Mouse (Mus musculus) forebrain, postnatal 0 days (tissue): ENCODE measurements around the gene Sp2. TPM values are rescaled to one million over a fixed set of nuclear protein-coding genes. Genes with fewer than 3 reads are reported as not detected.
A peak's percentile ranks its signal among the peaks of the same experiment; 100 is the strongest.

Source experiments
- ATAC-seq: fragments of 200-750 bp; cut with Nextera tagmentation; 2 replicates; pipeline ENCODE4 v1.8.0; 2017; ENCODE audit warnings: mild to moderate bottlenecking, moderate library complexity
- DNase-seq: peaks from one replicate; pipeline ENCODE4 v3.0.0-alpha.2; 2015
- H3K27ac ChIP-seq: fragments of 300-500 bp; sonication (generic); 2 replicates; pipeline ENCODE4 v1.5.1; 2014; ENCODE audit warnings: low read depth, mild to moderate bottlenecking, antibody characterized with exemption, low read length, moderate library complexity, mixed read lengths
- H3K27me3 ChIP-seq: fragments of 300-500 bp; sonication (generic); 2 replicates; pipeline ENCODE4 v1.6.1; 2014; ENCODE audit warnings: mild to moderate bottlenecking, low read length, mixed read lengths; ENCODE audit not compliant: insufficient read depth
- H3K36me3 ChIP-seq: fragments of 300-500 bp; sonication (generic); 2 replicates; pipeline ENCODE4 v1.6.1; 2014; ENCODE audit warnings: mild to moderate bottlenecking, moderate library complexity; ENCODE audit not compliant: insufficient read depth
- H3K4me1 ChIP-seq: fragments of 300-500 bp; sonication (generic); 2 replicates; pipeline ENCODE4 v1.6.1; 2014; ENCODE audit warnings: antibody characterized with exemption; ENCODE audit not compliant: insufficient read depth
- H3K4me2 ChIP-seq: fragments of 300-500 bp; sonication (generic); 2 replicates; pipeline ENCODE4 v1.6.1; 2014; ENCODE audit warnings: low read depth, mild to moderate bottlenecking, moderate library complexity
- H3K4me3 ChIP-seq: fragments of 300-500 bp; sonication (generic); 2 replicates; pipeline ENCODE4 v1.5.1; 2014; ENCODE audit warnings: low read depth, low read length, mixed read lengths
- H3K9ac ChIP-seq: fragments of 300-500 bp; sonication (generic); 2 replicates; pipeline ENCODE4 v1.6.1; 2014; ENCODE audit warnings: mild to moderate bottlenecking
- H3K9me3 ChIP-seq: fragments of 300-500 bp; sonication (generic); 2 replicates; pipeline ENCODE4 v1.6.1; 2016; ENCODE audit warnings: low read length
- CTCF ChIP-seq: sonication (generic); IDR thresholded peaks from 2 replicates; pipeline ENCODE4 v1.5.1; 2016; ENCODE audit warnings: antibody characterized with exemption, control low read depth, low read depth
- WGBS: fragments of 180-500 bp; shearing (Covaris S2); extraction: QIAGEN DNeasy Blood & Tissue Kit; methylation state at CpG from one replicate; pipeline ENCODE4 v1.1.7; 2014; 5-methylcytosine and 5-hydroxymethylcytosine counted together
- polyA plus RNA-seq: library from polyadenylated mRNA; unstranded; fragments of >200 nt; fragmentation: Nextera tagmentation; extraction: Ambion mirVana; gene quantifications from 2 replicates; pipeline ENCODE4 v1.2.1, GENCODE M21; 2015
- total RNA-seq: library from RNA; depleted of rRNA; stranded (reverse); fragments of >200 nt; gene quantifications from 2 replicates; pipeline ENCODE4 v1.2.3, GENCODE M21; 2014

Gene Sp2
- total and polyA plus RNA-seq, 2 experiments from 2014 or later = 5.0 to 14.8 TPM

- Histone ChIP-seq H3K9ac (no peak within 1 kb of the TSS), H3K4me3 (no peak within 1 kb of the TSS), H3K27me3 (peaks cover 36% of the 10 kb centered on the region), H3K9me3 (no peaks in the 10 kb centered on the region), H3K27ac (no peak within 1 kb of the TSS), H3K4me2 (no peak within 1 kb of the TSS), H3K36me3 (no peaks in the 10 kb centered on the region), H3K4me1 (no peaks in the 10 kb centered on the region)
- TF ChIP-seq CTCF = no peak
- 22% methylated on average over 8 of the region's 8 CpGs for WGBS
- ATAC-seq = no peak
- DNase-seq = no peak
Measured at GRCm38 (mm10) chr11:97013121-97013670, 30.4 kb upstream of the Sp2 start, which contains the start of gene Sp6. Sp6 (plus strand) TSS chr11:97013394.

GRCm38 (mm10) chr11:97009198-97009790, 26.5 kb upstream of the Sp2 start:
- Histone ChIP-seq H3K36me3 (no peaks in the 10 kb centered on the region), H3K4me3 (no peak overlapping the region), H3K27ac (no peak overlapping the region), H3K9me3 (no peaks in the 10 kb centered on the region), H3K9ac (no peak overlapping the region), H3K4me1 (no peaks in the 10 kb centered on the region), H3K4me2 (no peak overlapping the region), H3K27me3 (peaks cover 4% of the 10 kb centered on the region)
- TF ChIP-seq CTCF = no peak
- ATAC-seq = no peak
- 69% methylated on average over 8 of the region's 8 CpGs for WGBS
- DNase-seq = no peak

GRCm38 (mm10) chr11:97007093-97007794, 24.5 kb upstream of the Sp2 start:
- no peaks in the 10 kb centered on the region for H3K4me1 ChIP-seq
- WGBS = 70% methylated on average over 9 of the region's 9 CpGs
- ATAC-seq = no peak

GRCm38 (mm10) chr11:97003170-97003569, 20.4 kb upstream of the Sp2 start:
- Histone ChIP-seq H3K4me1 (no peaks in the 10 kb centered on the region), H3K4me3 (no peak overlapping the region), H3K4me2 (no peak overlapping the region), H3K9me3 (no peaks in the 10 kb centered on the region), H3K27ac (no peak overlapping the region), H3K27me3 (no peaks in the 10 kb centered on the region), H3K36me3 (no peaks in the 10 kb centered on the region), H3K9ac (no peak overlapping the region)
- ATAC-seq (no peak), DNase-seq (no peak)
- 49% methylated on average over 5 of the region's 5 CpGs for WGBS
- no peak for TF ChIP-seq CTCF

More at GRCm38 (mm10) chr11:97007093-97007794, 24.5 kb upstream of the Sp2 start:
- no peak overlapping the region for H3K9ac ChIP-seq
- H3K9me3 ChIP-seq = no peaks in the 10 kb centered on the region
- no peak for DNase-seq
- H3K4me3 ChIP-seq = no peak overlapping the region
- H3K4me2 ChIP-seq = no peak overlapping the region
- H3K27ac ChIP-seq = no peak overlapping the region
- no peaks in the 10 kb centered on the region for H3K36me3 ChIP-seq
- no peak for TF ChIP-seq CTCF
- H3K27me3 ChIP-seq = no peaks in the 10 kb centered on the region; the same call in none of the 2 replicates

GRCm38 (mm10) chr11:96997380-96997956, 14.7 kb upstream of the Sp2 start:
- no peaks in the 10 kb centered on the region; the same call in 1 of the 2 replicates for H3K4me1 ChIP-seq
- ATAC-seq (peak; percentile 53), DNase-seq (peak; percentile 20)
- no peak for TF ChIP-seq CTCF
- no peaks in the 10 kb centered on the region for H3K27me3 ChIP-seq
- peak overlapping the region; percentile 54 for H3K4me2 ChIP-seq
- peak overlapping the region; percentile 56 for H3K9ac ChIP-seq
- H3K27ac ChIP-seq = no peak overlapping the region
- peak overlapping the region; percentile 32 for H3K4me3 ChIP-seq
- 5% methylated on average over 30 of the region's 30 CpGs for whole genome bisulfite sequencing
- no peaks in the 10 kb centered on the region for H3K9me3 ChIP-seq
- H3K36me3 ChIP-seq = no peaks in the 10 kb centered on the region

GRCm38 (mm10) chr11:96996773-96997379, 14.1 kb upstream of the Sp2 start:
- no peak overlapping the region for H3K27ac ChIP-seq
- peak overlapping the region; percentile 32 for H3K4me3 ChIP-seq
- H3K9me3 ChIP-seq = no peaks in the 10 kb centered on the region
- H3K36me3 ChIP-seq = no peaks in the 10 kb centered on the region
- DNase-seq = peak; percentile 37
- H3K9ac ChIP-seq = peak overlapping the region; percentile 56
- 7% methylated on average over 17 of the region's 17 CpGs for WGBS
- peak; percentile 61 for ATAC-seq
- no peaks in the 10 kb centered on the region for H3K27me3 ChIP-seq
- no peaks in the 10 kb centered on the region; the same call in 1 of the 2 replicates for H3K4me1 ChIP-seq
- peak overlapping the region; percentile 54 for H3K4me2 ChIP-seq
- TF ChIP-seq CTCF = no peak
